Mouse (Mus musculus) ES-E14 (cell line): ENCODE results near the gene Ccdc93.

Experiments
- CHD2 ChIP-seq: IDR thresholded peaks from 2 replicates; pipeline ENCODE4 v1.6.1; 2014; ENCODE audit warnings: mild to moderate bottlenecking, low read depth, low read length, inconsistent platforms
- HCFC1 ChIP-seq: IDR thresholded peaks from 2 replicates; pipeline ENCODE4 v1.6.1; 2012; ENCODE audit warnings: low read length, inconsistent platforms, borderline replicate concordance; ENCODE audit not compliant: insufficient read depth
- MAFK ChIP-seq: IDR thresholded peaks from 2 replicates; pipeline ENCODE4 v1.6.1; 2014; ENCODE audit warnings: mild to moderate bottlenecking, low read depth, low read length, inconsistent platforms; ENCODE audit not compliant: insufficient read depth
- ZC3H11A ChIP-seq: IDR thresholded peaks from 2 replicates; pipeline ENCODE4 v1.6.1; 2012; ENCODE audit warnings: low read depth, mild to moderate bottlenecking, inconsistent platforms, low read length, borderline replicate concordance
- ZNF384 ChIP-seq: IDR thresholded peaks from 2 replicates; pipeline ENCODE4 v1.6.1; 2012; ENCODE audit warnings: low read depth, low read length, inconsistent platforms

DNA sequence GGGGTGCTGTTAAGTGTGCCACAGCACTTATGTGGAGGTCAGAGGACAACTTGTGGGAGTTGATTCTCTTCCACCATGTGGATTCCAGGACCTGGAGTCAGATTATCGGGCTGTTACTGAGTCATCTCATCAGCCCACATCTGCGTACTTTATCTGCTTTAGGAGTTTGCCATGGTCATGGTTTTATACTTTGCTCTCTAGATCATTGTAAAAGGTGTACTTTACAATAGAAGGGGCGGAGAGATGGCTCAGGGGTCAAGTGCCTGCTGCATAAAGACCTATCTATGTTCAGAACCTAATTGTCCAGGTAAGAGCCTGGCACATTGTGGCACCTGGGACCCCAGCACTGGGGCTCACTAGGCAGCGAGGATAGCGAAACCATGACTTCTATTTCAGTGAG, 48.6 kb downstream of the Ccdc93 start:
- TF ChIP-seq MAFK: no peak
- no peak for TF ChIP-seq CHD2
- TF ChIP-seq ZC3H11A: no peak
- TF ChIP-seq HCFC1: no peak
- no peak for TF ChIP-seq ZNF384
